Mouse (Mus musculus) embryonic fibroblast, embryonic 13.5 days (primary cell): ENCODE measurements around the gene A1bg.

Experiments used
- CTCF ChIP-seq: IDR thresholded peaks from 2 replicates; pipeline ENCODE4 v1.5.1; 2011; ENCODE audit warnings: mild to moderate bottlenecking, control low read depth, low read length, moderate library complexity, borderline replicate concordance; ENCODE audit not compliant: insufficient read depth
- POLR2A ChIP-seq: IDR thresholded peaks from 2 replicates; pipeline ENCODE4 v1.6.1; 2011; ENCODE audit warnings: low read depth, mild to moderate bottlenecking, control low read depth, low read length, moderate library complexity

GRCm38 (mm10) chr15:60898187-60898965 lies 24.4 kb downstream of the A1bg start:
- TF ChIP-seq POLR2A (no peak), CTCF (no peak)
